Mouse (Mus musculus) neutrophil, adult 5-6 weeks (primary cell): ENCODE data around the gene Rps15a. TPM values are rescaled to one million over a fixed set of nuclear protein-coding genes. Genes with fewer than 3 reads are reported as not detected.

ENCODE experiments used
- ATAC-seq: fragments of 151-379, 151-347 bp; 2 replicates; pipeline ENCODE4 v1.8.0; 2017; ENCODE audit warnings: mild to moderate bottlenecking, moderate TSS enrichment; ENCODE audit not compliant: insufficient number of reproducible peaks, poor library complexity, low FRiP score, severe bottlenecking; ENCODE audit errors: extremely low read depth
- total RNA-seq: library from RNA; stranded (forward); fragments of 200-1000 nt; gene quantifications from 2 replicates; pipeline ENCODE4 v1.2.3, GENCODE M21; 2017

The Rps15a gene
- 872 and 946 TPM in 2 replicates for total RNA-seq

- peak; percentile 68 for ATAC-seq
These were observed at the start of gene Rps15a for GRCm38 (mm10) chr7:118115877-118116568. Gene Rps15a, minus strand, starts transcription at chr7:118116188.

GRCm38 (mm10) chr7:118163006-118163405 is 47.0 kb upstream of the Rps15a start:
- no peak for ATAC-seq

GRCm38 (mm10) chr7:118160121-118160520 is 44.1 kb upstream of the Rps15a start:
- no peak for ATAC-seq

GRCm38 (mm10) chr7:118156461-118156860 is 40.5 kb upstream of the Rps15a start:
- no peak for ATAC-seq

- ATAC-seq = no peak
These were observed 38.2 kb upstream of the Rps15a start for GRCm38 (mm10) chr7:118154150-118154549.

- no peak for ATAC-seq
These were observed 27.6 kb upstream of the Rps15a start for GRCm38 (mm10) chr7:118143602-118144001.

GRCm38 (mm10) chr7:118143123-118143522 is 27.1 kb upstream of the Rps15a start:
- no peak for ATAC-seq

- ATAC-seq = no peak
These were observed 25.3 kb upstream of the Rps15a start for GRCm38 (mm10) chr7:118141271-118141670.

- ATAC-seq = no peak
These were observed 19.1 kb upstream of the Rps15a start for GRCm38 (mm10) chr7:118135128-118135527.

- peak; percentile 99 for ATAC-seq
These were observed 13.5 kb upstream of the Rps15a start, which contains the start of gene Arl6ip1 for GRCm38 (mm10) chr7:118129430-118130041. Gene Arl6ip1, minus strand, starts transcription at chr7:118129662.

- peak; percentile 8; the same call in 1 of the 2 replicates for ATAC-seq
These were observed 13.0 kb upstream of the Rps15a start for GRCm38 (mm10) chr7:118128925-118129429.

- no peak for ATAC-seq
These were observed 10.4 kb upstream of the Rps15a start for GRCm38 (mm10) chr7:118126219-118126875.

- no peak for ATAC-seq
These were observed 9.7 kb upstream of the Rps15a start for GRCm38 (mm10) chr7:118125736-118126135.

- no peak for ATAC-seq
These were observed 7.8 kb upstream of the Rps15a start for GRCm38 (mm10) chr7:118123512-118124411.

- ATAC-seq = no peak
These were observed 6.2 kb upstream of the Rps15a start for GRCm38 (mm10) chr7:118122235-118122634.

GRCm38 (mm10) chr7:118120654-118121053 is 4.7 kb upstream of the Rps15a start:
- no peak for ATAC-seq

GRCm38 (mm10) chr7:118119946-118120345 is 4.0 kb upstream of the Rps15a start:
- ATAC-seq = peak; percentile 78

- ATAC-seq = no peak
These were observed 3.2 kb upstream of the Rps15a start for GRCm38 (mm10) chr7:118119142-118119541.

GRCm38 (mm10) chr7:118118426-118118825 is 2.4 kb upstream of the Rps15a start:
- no peak for ATAC-seq
